Mouse (Mus musculus) Patski (cell line): ENCODE measurements around the gene Pcbd2. TPM values are rescaled to one million over a fixed set of nuclear protein-coding genes. Genes with fewer than 3 reads are reported as not detected.

Experiments
- ATAC-seq: fragments of 100-300 bp; one replicate; pipeline ENCODE4 v1.8.0; 2021
- CTCF ChIA-PET: fragments of 350-600 bp; sonication (Branson Sonifier 250); formaldehyde crosslinking; loops from one replicate; lab custom pipeline; 2022; ENCODE audit warnings: inconsistent platforms; lab: Charles Lee
- POLR2A ChIA-PET: fragments of 350-600 bp; sonication (Branson Sonifier 250); formaldehyde crosslinking; loops from one replicate; lab custom pipeline; 2022; ENCODE audit warnings: antibody characterized with exemption, inconsistent platforms; lab: Charles Lee
- DNase-seq: peaks from one replicate; pipeline ENCODE4 v3.0.0-alpha.2; 2011; ENCODE audit warnings: low read depth, low spot score
- H3K27me3 ChIP-seq: fragments of 371-371 bp; one replicate; pipeline ENCODE4 v1.5.1; 2021
- CTCF ChIP-seq: fragments of 100-300 bp; IDR thresholded peaks from one replicate; pipeline ENCODE4 v1.5.1; 2021
- in situ Hi-C: fragments of 300-500 bp; cut with MboI; formaldehyde crosslinking; loops from 3 replicates; pipeline ENCODE4 v1.11.1; 2018; ENCODE audit warnings: low pct_unique_long_range_greater_than_20kb, mixed read lengths
- polyA plus RNA-seq: library from polyadenylated mRNA; unstranded; gene quantifications from one replicate; pipeline ENCODE4 v1.2.3, GENCODE M21; 2021

Gene Pcbd2
- polyA plus RNA-seq, 1 experiment from 2014 or later, result 40.2 TPM

DNA sequence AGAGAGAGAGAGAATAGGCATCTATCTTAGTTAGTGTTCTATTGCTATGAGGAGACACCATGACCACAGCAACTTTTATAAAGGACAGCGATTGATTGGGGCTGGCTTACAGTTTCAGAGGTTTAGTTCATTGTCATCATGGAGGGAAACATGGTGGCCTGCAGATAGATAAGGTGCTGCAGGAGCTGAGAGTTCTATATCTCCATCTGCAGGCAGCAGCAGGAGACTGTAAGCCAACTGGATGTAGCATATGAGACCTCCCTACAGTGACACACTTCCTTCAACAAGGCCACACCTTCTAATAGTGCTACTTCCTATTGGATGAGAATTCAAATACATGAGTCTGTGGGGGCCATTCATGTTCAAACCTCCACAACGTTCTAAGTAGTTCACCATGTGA lies 5.0 kb downstream of the Pcbd2 start:
- POLR2A ChIA-PET, result no interaction called here
- no peak for TF ChIP-seq CTCF
- CTCF ChIA-PET, result no interaction called here
- DNase-seq (no peak), ATAC-seq (no peak)
- in situ Hi-C loops, result loop anchor here (10.0 kb wide), 1 partner anchor 233 kb away; no protein-coding TSS in a partner anchor
- H3K27me3 ChIP-seq, result no peaks in the 10 kb centered on the region

DNA sequence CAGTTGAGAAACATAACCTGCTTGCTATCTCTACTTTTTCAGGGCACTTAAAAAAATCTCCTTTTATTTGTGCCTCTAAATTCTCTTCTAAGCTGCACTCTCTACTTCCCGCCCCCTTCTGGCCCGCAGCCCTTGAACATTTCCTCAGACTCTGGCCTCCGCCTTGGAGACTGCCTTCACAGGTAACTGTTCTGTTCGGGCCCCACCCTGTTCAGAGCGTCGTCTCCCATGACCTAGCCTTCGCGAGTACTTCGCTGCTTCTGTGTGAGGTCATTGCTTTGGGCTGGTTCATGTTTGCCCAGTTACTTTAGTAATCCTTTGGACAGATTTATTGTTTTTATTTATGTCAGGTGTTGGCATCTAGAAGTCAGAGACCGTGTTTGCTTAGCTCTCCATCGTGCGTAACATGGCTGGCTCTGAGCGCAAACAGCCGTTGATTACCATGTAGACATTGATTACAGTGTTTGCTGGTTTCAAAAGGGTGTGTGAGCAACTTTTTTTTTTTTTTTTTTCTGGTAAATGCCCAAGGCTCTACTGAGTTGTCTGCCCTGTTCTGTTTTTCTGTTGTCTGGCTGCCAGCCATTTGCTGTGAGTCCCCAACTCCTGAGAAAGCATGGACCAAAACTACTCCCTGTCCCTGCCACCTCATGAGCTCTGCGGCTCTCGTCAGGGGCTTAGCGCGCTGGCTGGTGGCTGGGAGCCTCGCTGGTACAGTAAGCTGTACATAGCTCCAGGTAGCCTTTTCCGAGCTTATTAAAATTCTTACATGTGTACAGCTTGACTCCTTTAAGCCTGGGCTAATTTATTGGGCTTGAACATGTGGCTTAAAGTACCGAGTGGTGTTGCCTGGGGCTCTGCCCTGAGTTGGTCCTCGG lies 6.7 kb downstream of the Pcbd2 start:
- no peak for DNase-seq
- CTCF ChIA-PET, result no interaction called here
- TF ChIP-seq CTCF, result no peak
- POLR2A ChIA-PET, result interaction anchor here (0.7 kb wide), 1 partner anchor 202 kb away, joined by 6 read pairs; no protein-coding TSS in a partner anchor
- H3K27me3 ChIP-seq, result no peaks in the 10 kb centered on the region
- ATAC-seq, result no peak
- in situ Hi-C loops, result loop anchor here (10.0 kb wide), 1 partner anchor 231 kb away; no protein-coding TSS in a partner anchor

DNA sequence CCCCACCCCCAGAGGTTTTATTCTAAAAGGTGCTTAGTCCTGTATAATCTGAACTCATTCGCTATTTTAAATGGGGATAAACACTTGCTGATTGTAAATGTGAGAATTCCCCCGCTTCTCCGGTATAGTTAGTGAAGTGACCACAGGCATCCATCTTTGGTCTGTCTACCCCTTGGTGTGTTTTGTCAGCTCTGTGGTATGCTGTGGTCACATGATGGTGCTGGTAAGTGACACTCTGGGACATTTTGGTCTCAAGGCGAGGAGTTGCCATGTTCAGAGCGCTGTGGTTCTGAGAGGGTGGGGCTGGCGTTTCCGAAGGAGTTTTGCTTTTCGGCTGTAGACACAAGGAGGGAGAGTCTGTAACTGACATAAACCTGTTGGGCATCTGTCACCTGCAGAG lies 10.7 kb downstream of the Pcbd2 start:
- no peak for ATAC-seq
- in situ Hi-C loops, result loop anchor here (10.0 kb wide), 1 partner anchor 227 kb away; no protein-coding TSS in a partner anchor
- DNase-seq, result no peak
- ChIA-PET CTCF (interaction anchor here (1.7 kb wide), 1 partner anchor 10 kb away, joined by 6 read pairs; no protein-coding TSS in a partner anchor), POLR2A (no interaction called here)
- no peak for TF ChIP-seq CTCF
- H3K27me3 ChIP-seq, result no peaks in the 10 kb centered on the region

DNA sequence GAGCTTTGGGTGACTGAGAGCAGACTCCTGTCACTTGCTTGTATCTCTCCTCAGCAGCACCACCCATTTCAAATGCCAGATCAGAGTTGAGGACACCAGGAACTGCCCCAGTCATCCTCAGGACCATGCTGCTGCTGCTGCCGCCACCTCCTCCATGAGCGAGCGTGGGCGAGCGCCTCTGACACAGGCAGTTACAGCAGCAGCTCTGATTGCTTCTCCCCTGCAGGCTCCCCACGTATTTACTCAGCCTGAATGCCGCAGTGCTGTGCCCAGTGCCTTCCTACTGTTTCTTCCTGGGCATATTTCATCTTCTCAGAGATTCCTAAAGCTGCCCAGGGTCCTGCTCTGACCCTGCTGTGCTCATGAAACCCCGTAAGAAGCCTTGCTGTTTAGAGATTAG lies 15.1 kb downstream of the Pcbd2 start:
- in situ Hi-C loops, result no loop called here
- no peak for TF ChIP-seq CTCF
- ChIA-PET POLR2A (no interaction called here), CTCF (no interaction called here)
- no peak for DNase-seq
- no peak for ATAC-seq
- no peaks in the 10 kb centered on the region for H3K27me3 ChIP-seq

DNA sequence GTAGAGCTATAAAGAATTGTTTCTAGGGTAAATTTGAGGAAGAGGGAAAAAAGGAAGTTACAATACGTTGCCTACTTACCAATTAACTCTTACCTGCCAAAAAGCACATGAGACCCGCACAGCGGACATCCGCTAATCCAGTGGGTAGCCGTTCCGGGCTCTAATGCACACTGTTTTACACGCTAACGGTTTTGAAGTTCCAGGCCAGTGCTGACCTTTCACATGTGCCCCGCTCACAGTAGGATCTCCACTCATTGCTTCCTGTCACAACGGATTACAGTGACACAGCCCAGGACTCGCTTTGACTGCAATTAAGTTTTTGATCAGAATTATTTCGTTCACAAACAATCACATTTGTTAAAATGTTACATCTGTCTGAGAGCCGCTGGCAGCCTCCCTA lies 27.2 kb downstream of the Pcbd2 start:
- H3K27me3 ChIP-seq, result no peaks in the 10 kb centered on the region
- CTCF ChIA-PET, result no interaction called here

DNA sequence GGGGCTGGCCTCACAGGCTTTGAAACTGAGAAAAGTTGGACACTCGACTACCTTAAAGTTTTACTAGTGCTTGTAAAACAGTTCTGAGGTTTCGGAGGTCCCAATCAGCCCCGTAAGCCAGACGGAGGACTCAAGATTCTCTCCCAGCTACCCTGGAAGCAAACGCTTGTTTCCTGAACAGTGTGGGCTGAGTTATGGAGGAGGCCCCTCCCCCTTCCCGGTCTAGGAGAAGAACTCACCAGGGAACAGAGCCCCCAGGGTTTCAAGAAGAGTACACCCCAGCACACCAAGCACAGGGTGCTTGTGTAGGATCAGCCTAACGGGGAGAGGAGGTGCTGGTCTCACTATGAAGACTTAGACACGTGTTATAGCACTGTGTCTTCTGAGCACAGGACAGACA lies 29.6 kb downstream of the Pcbd2 start:
- CTCF ChIA-PET, result no interaction called here
- no peaks in the 10 kb centered on the region for H3K27me3 ChIP-seq
- in situ Hi-C loops, result no loop called here
- TF ChIP-seq CTCF, result no peak
- DNase-seq, result no peak
- POLR2A ChIA-PET, result no interaction called here
- no peak for ATAC-seq

More for the DNA sequence above, 27.2 kb downstream of the Pcbd2 start:
- no peak for TF ChIP-seq CTCF
- ATAC-seq (no peak), DNase-seq (no peak)
- in situ Hi-C loops, result no loop called here
- POLR2A ChIA-PET, result no interaction called here

DNA sequence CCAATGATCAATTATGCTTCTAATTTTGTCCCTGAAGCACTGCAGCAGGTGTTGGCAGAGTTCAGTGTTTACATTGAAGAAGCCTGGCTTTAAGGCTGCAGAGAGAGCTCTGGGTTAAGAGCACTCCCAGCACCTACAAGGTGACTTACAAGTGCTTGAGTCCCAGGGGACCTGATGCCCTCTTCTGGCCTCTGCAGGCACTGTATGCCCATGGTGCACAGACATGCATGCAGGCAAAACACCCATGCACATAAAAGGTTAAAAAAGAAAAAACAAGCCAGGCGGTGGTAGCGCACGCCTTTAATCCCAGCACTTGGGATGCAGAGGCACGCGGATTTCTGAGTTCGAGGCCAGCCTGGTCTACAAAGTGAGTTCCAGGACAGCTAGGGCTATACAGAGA lies 30.5 kb downstream of the Pcbd2 start:
- no peak for DNase-seq
- POLR2A ChIA-PET, result no interaction called here
- in situ Hi-C loops, result no loop called here

DNA sequence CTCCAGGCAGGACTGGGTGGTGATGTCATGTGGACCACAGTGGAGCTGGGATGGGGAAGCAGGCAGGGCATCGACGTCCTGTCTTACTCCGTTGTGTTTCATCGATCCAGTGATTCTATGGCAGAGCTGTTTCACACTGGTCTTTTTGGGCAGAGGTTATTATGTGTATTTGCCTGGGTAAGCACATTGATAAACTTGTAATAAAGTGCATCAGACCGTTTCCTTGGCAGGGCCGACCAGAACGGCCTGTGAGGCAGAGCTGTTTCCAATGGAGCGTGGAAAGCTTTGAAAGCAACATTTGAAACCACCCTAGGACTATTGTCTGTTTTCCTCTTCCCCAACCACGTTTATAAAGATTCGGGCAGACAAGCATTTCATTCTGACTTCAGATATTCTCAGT lies 33.4 kb downstream of the Pcbd2 start:
- POLR2A ChIA-PET, result interaction anchor here (0.6 kb wide), 1 partner anchor 1906 kb away, joined by 5 read pairs; no protein-coding TSS in a partner anchor

More for the DNA sequence above, 30.5 kb downstream of the Pcbd2 start:
- CTCF ChIA-PET, result no interaction called here
- TF ChIP-seq CTCF, result no peak
- no peak for ATAC-seq
- no peaks in the 10 kb centered on the region for H3K27me3 ChIP-seq

DNA sequence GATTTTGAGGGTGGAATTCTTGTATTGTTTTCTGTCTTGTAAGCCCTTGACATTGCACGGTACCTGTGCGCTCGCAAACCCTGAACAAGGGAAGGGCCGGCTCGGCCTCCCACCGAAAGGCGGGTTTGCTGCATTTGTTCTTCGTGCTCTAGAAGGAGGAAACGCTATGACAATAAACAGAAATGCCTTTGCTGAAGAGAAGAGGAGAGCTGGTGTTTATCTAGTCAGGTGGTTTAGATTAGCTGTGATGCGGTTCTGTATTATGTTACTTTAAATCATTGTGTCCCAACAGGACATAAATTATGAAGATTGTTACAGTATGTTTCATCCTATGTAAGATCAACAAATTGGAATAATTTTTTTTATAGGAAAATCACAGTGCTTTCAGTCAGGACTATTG lies 34.3 kb downstream of the Pcbd2 start:
- TF ChIP-seq CTCF, result no peak
- DNase-seq (no peak), ATAC-seq (no peak)
- POLR2A ChIA-PET, result interaction anchor here (0.6 kb wide), 1 partner anchor 274 kb away, joined by 4 read pairs; no protein-coding TSS in a partner anchor
- CTCF ChIA-PET, result interaction anchor here (1.2 kb wide), 1 partner anchor 14 kb away, joined by 3 read pairs; no protein-coding TSS in a partner anchor
- in situ Hi-C loops, result no loop called here
- no peaks in the 10 kb centered on the region for H3K27me3 ChIP-seq

More for the DNA sequence above, 33.4 kb downstream of the Pcbd2 start:
- DNase-seq, result peak; percentile 4
- in situ Hi-C loops, result no loop called here
- H3K27me3 ChIP-seq, result no peaks in the 10 kb centered on the region
- ATAC-seq, result no peak
- TF ChIP-seq CTCF, result no peak
- CTCF ChIA-PET, result interaction anchor here (1.2 kb wide), 1 partner anchor 13 kb away, joined by 3 read pairs; no protein-coding TSS in a partner anchor

DNA sequence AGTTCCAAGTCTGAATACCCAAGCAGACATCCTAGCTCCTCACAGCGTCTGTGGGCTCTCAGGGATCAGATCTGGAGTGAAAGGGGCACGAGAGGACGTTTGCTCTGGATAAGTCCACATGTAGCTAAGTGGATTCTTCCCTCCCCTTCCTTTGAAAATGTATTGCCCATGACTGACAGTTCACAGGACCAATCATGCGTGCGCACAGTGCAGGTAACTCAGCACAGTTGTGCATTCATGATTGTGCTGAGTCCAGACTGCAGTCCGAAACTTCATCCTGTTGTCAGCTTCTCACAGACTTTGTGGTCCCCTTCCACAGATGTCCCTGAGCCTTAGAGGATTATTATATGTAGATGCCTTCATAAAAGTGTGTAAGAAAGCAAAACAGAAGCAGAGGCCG lies 47.2 kb downstream of the Pcbd2 start:
- ChIA-PET POLR2A (no interaction called here), CTCF (no interaction called here)
- TF ChIP-seq CTCF, result no peak
- H3K27me3 ChIP-seq, result no peaks in the 10 kb centered on the region
- no peak for ATAC-seq
- in situ Hi-C loops, result no loop called here
- no peak for DNase-seq

DNA sequence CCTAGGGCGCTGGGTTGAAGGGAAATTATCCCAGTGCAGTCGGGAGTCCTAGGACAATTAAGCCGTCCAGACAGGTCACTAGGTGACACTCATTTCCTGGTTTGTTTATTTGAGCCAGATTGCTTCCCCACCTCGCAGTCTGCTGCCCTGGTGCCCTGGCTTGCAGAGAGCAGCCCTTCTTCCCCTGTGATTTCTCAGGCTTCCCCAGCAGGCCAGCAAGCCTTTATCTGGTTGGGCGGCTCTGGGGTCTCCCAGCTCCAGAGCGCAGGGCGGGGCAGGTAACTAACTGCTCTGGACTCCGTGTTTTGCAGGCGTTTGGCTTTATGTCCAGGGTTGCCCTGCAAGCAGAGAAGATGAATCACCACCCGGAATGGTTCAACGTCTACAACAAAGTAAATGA lies 47.9 kb downstream of the Pcbd2 start:
- CTCF ChIA-PET, result no interaction called here
- ATAC-seq, result no peak

More for the DNA sequence above, 47.9 kb downstream of the Pcbd2 start:
- in situ Hi-C loops, result no loop called here
- H3K27me3 ChIP-seq, result no peaks in the 10 kb centered on the region
- DNase-seq, result no peak
- TF ChIP-seq CTCF, result no peak
- POLR2A ChIA-PET, result no interaction called here
